Mouse (Mus musculus) liver, postnatal 0 days (tissue): ENCODE measurements around the gene Cstf2t.

ENCODE experiments used
- CTCF ChIP-seq: sonication (generic); IDR thresholded peaks from 2 replicates; pipeline ENCODE4 v1.5.1; 2016; ENCODE audit warnings: antibody characterized with exemption, low read depth
- EP300 ChIP-seq: IDR thresholded peaks from 2 replicates; pipeline ENCODE4 v1.6.1; 2016; ENCODE audit warnings: antibody characterized with exemption, low read depth, mild to moderate bottlenecking

GRCm38 (mm10) chr19:31104764-31105163, 22.1 kb downstream of the Cstf2t start:
- TF ChIP-seq CTCF: no peak
- TF ChIP-seq EP300: no peak
